Mouse (Mus musculus) neural tube, embryonic 12.5 days (tissue): ENCODE measurements around the gene Ifitm5. TPM values are rescaled to one million over a fixed set of nuclear protein-coding genes. Genes with fewer than 3 reads are reported as not detected.

Experiments
- ATAC-seq: fragments of 200-750 bp; cut with Nextera tagmentation; 2 replicates; pipeline ENCODE4 v1.8.0; 2017; ENCODE audit warnings: low read depth, mild to moderate bottlenecking, moderate TSS enrichment, moderate library complexity; ENCODE audit not compliant: low FRiP score
- H3K27ac ChIP-seq: fragments of 300-500 bp; sonication (generic); 2 replicates; pipeline ENCODE4 v1.5.1; 2016
- H3K27me3 ChIP-seq: fragments of 300-500 bp; sonication (generic); replicated peaks from 2 replicates; pipeline ENCODE4 v1.6.1; 2016; ENCODE audit warnings: mild to moderate bottlenecking
- H3K36me3 ChIP-seq: fragments of 300-500 bp; sonication (generic); 2 replicates; pipeline ENCODE4 v1.6.1; 2016; ENCODE audit warnings: mild to moderate bottlenecking
- H3K4me1 ChIP-seq: fragments of 300-500 bp; sonication (generic); 2 replicates; pipeline ENCODE4 v1.6.1; 2016
- H3K4me2 ChIP-seq: fragments of 300-500 bp; sonication (generic); replicated peaks from 2 replicates; pipeline ENCODE4 v1.6.1; 2016; ENCODE audit warnings: mild to moderate bottlenecking
- H3K4me3 ChIP-seq: fragments of 300-500 bp; sonication (generic); 2 replicates; pipeline ENCODE4 v1.5.1; 2016
- H3K9ac ChIP-seq: fragments of 300-500 bp; sonication (generic); 2 replicates; pipeline ENCODE4 v1.6.1; 2016; ENCODE audit warnings: mild to moderate bottlenecking
- H3K9me3 ChIP-seq: fragments of 300-500 bp; sonication (generic); 2 replicates; pipeline ENCODE4 v1.6.1; 2016; ENCODE audit warnings: mild to moderate bottlenecking
- WGBS: fragments of 180-500 bp; shearing (Covaris S2); methylation state at CpG from one replicate; pipeline ENCODE4 v1.1.7; 2016; 5-methylcytosine and 5-hydroxymethylcytosine counted together
- polyA plus RNA-seq: library from polyadenylated mRNA; unstranded; fragments of >200 nt; fragmentation: Nextera tagmentation; extraction: Ambion mirVana; gene quantifications from 2 replicates; pipeline ENCODE4 v1.2.1, GENCODE M21; 2016

The Ifitm5 gene
- polyA plus RNA-seq, 1 experiment from 2014 or later: 1.6 TPM

- H3K27me3 ChIP-seq: peaks cover 36% of the 10 kb centered on the region
- H3K4me3 ChIP-seq: no peak overlapping the region
- no peak overlapping the region for H3K9ac ChIP-seq
- peaks cover 10% of the 10 kb centered on the region for H3K4me1 ChIP-seq
- H3K9me3 ChIP-seq: no peaks in the 10 kb centered on the region
- no peak overlapping the region for H3K4me2 ChIP-seq
- no peak for ATAC-seq
- no peak overlapping the region for H3K27ac ChIP-seq
- no peaks in the 10 kb centered on the region for H3K36me3 ChIP-seq
- WGBS: 91% methylated on average over 6 of the region's 6 CpGs
These were observed 22.9 kb downstream of the Ifitm5 start for GRCm38 (mm10) chr7:140927181-140927580.

- WGBS: 23% methylated on average over 30 of the region's 30 CpGs
- ATAC-seq: no peak
- Histone ChIP-seq H3K9ac (no peak overlapping the region), H3K36me3 (no peaks in the 10 kb centered on the region), H3K27me3 (peaks cover 70% of the 10 kb centered on the region), H3K4me3 (peak overlapping the region; percentile 32), H3K4me1 (peaks cover 14% of the 10 kb centered on the region), H3K27ac (no peak overlapping the region), H3K9me3 (no peaks in the 10 kb centered on the region), H3K4me2 (peak overlapping the region; percentile 82)
These were observed 26.9 kb downstream of the Ifitm5 start for GRCm38 (mm10) chr7:140923070-140923775.

GRCm38 (mm10) chr7:140922398-140923069 is 27.6 kb downstream of the Ifitm5 start:
- Histone ChIP-seq H3K4me3 (peak overlapping the region; percentile 32), H3K9me3 (no peaks in the 10 kb centered on the region), H3K4me1 (peaks cover 14% of the 10 kb centered on the region), H3K36me3 (no peaks in the 10 kb centered on the region), H3K4me2 (peak overlapping the region; percentile 82), H3K27ac (no peak overlapping the region), H3K9ac (no peak overlapping the region), H3K27me3 (peaks cover 70% of the 10 kb centered on the region)
- whole genome bisulfite sequencing: under 1% methylated on average over 49 of the region's 49 CpGs
- peak; percentile 41; the same call in 1 of the 2 replicates for ATAC-seq

- no peak overlapping the region for H3K4me3 ChIP-seq
- 27% methylated on average over 22 of the region's 22 CpGs for WGBS
- no peak overlapping the region for H3K4me2 ChIP-seq
- H3K9me3 ChIP-seq: no peaks in the 10 kb centered on the region
- ATAC-seq: no peak
- H3K4me1 ChIP-seq: peaks cover 14% of the 10 kb centered on the region
- H3K27me3 ChIP-seq: peaks cover 70% of the 10 kb centered on the region
- no peak overlapping the region for H3K9ac ChIP-seq
- no peak overlapping the region for H3K27ac ChIP-seq
- no peaks in the 10 kb centered on the region for H3K36me3 ChIP-seq
These were observed 28.7 kb downstream of the Ifitm5 start for GRCm38 (mm10) chr7:140921225-140921975.

- ATAC-seq: no peak
- H3K9ac ChIP-seq: no peak within 1 kb of the TSS
- no peaks in the 10 kb centered on the region for H3K9me3 ChIP-seq
- no peak within 1 kb of the TSS for H3K27ac ChIP-seq
- peaks cover 14% of the 10 kb centered on the region for H3K4me1 ChIP-seq
- no peak within 1 kb of the TSS for H3K4me2 ChIP-seq
- H3K4me3 ChIP-seq: no peak within 1 kb of the TSS
- WGBS: 81% methylated on average over 8 of the region's 8 CpGs
- no peaks in the 10 kb centered on the region for H3K36me3 ChIP-seq
- H3K27me3 ChIP-seq: peaks cover 65% of the 10 kb centered on the region
These were observed 29.6 kb downstream of the Ifitm5 start, which contains the start of gene Nlrp6 for GRCm38 (mm10) chr7:140920418-140921029. TSS of gene Nlrp6 (plus strand) at chr7:140920902.

GRCm38 (mm10) chr7:140919911-140920310 is 30.2 kb downstream of the Ifitm5 start:
- H3K4me1 ChIP-seq: peaks cover 14% of the 10 kb centered on the region
- no peak for ATAC-seq
- H3K27ac ChIP-seq: no peak overlapping the region
- H3K36me3 ChIP-seq: no peaks in the 10 kb centered on the region
- no peak overlapping the region for H3K4me2 ChIP-seq
- no peak overlapping the region for H3K9ac ChIP-seq
- no peaks in the 10 kb centered on the region for H3K9me3 ChIP-seq
- H3K4me3 ChIP-seq: no peak overlapping the region
- peaks cover 60% of the 10 kb centered on the region for H3K27me3 ChIP-seq
- WGBS: 77% methylated on average over 4 of the region's 4 CpGs

GRCm38 (mm10) chr7:140914031-140914690 is 35.9 kb downstream of the Ifitm5 start:
- Histone ChIP-seq H3K4me2 (no peak overlapping the region), H3K9ac (no peak overlapping the region), H3K4me3 (no peak overlapping the region), H3K4me1 (no peaks in the 10 kb centered on the region), H3K27ac (no peak overlapping the region), H3K27me3 (peaks cover 3% of the 10 kb centered on the region; the same call in 1 of the 2 replicates), H3K36me3 (no peaks in the 10 kb centered on the region), H3K9me3 (no peaks in the 10 kb centered on the region)
- 90% methylated on average over 8 of the region's 8 CpGs for WGBS
- ATAC-seq: no peak

- no peak overlapping the region for H3K4me3 ChIP-seq
- H3K27me3 ChIP-seq: no peaks in the 10 kb centered on the region
- no peaks in the 10 kb centered on the region for H3K36me3 ChIP-seq
- WGBS: 55% methylated on average over 5 of the region's 5 CpGs
- no peak overlapping the region for H3K27ac ChIP-seq
- H3K4me2 ChIP-seq: no peak overlapping the region
- H3K9ac ChIP-seq: no peak overlapping the region
- no peaks in the 10 kb centered on the region for H3K9me3 ChIP-seq
- no peak for ATAC-seq
- H3K4me1 ChIP-seq: peaks cover 4% of the 10 kb centered on the region; the same call in 1 of the 2 replicates
These were observed 37.1 kb downstream of the Ifitm5 start for GRCm38 (mm10) chr7:140912846-140913482.

- Histone ChIP-seq H3K9ac (no peak overlapping the region), H3K27me3 (no peaks in the 10 kb centered on the region), H3K4me1 (peaks cover 4% of the 10 kb centered on the region; the same call in 1 of the 2 replicates), H3K27ac (no peak overlapping the region), H3K4me2 (no peak overlapping the region), H3K4me3 (no peak overlapping the region), H3K36me3 (no peaks in the 10 kb centered on the region), H3K9me3 (no peaks in the 10 kb centered on the region)
- no peak for ATAC-seq
- 64% methylated on average over 3 of the region's 3 CpGs for WGBS
These were observed 37.8 kb downstream of the Ifitm5 start for GRCm38 (mm10) chr7:140912293-140912692.

- Histone ChIP-seq H3K4me3 (peak overlapping the region; percentile 27), H3K27me3 (no peaks in the 10 kb centered on the region), H3K4me1 (peaks cover 4% of the 10 kb centered on the region; the same call in 1 of the 2 replicates), H3K9ac (no peak overlapping the region), H3K36me3 (no peaks in the 10 kb centered on the region), H3K9me3 (no peaks in the 10 kb centered on the region), H3K27ac (no peak overlapping the region), H3K4me2 (peak overlapping the region; percentile 69)
- WGBS: 1% methylated on average over 19 of the region's 19 CpGs
- peak; percentile 48; the same call in 1 of the 2 replicates for ATAC-seq
These were observed 41.4 kb downstream of the Ifitm5 start for GRCm38 (mm10) chr7:140908634-140909107.

- no peak overlapping the region for H3K9ac ChIP-seq
- H3K4me2 ChIP-seq: peak overlapping the region; percentile 69
- ATAC-seq: no peak
- H3K4me3 ChIP-seq: no peak overlapping the region
- WGBS: 52% methylated on average over 7 of the region's 7 CpGs
- H3K27me3 ChIP-seq: no peaks in the 10 kb centered on the region
- H3K36me3 ChIP-seq: no peaks in the 10 kb centered on the region
- H3K27ac ChIP-seq: no peak overlapping the region
- H3K4me1 ChIP-seq: peaks cover 4% of the 10 kb centered on the region; the same call in 1 of the 2 replicates
- no peaks in the 10 kb centered on the region for H3K9me3 ChIP-seq
These were observed 41.9 kb downstream of the Ifitm5 start for GRCm38 (mm10) chr7:140908181-140908580.
